Mouse (Mus musculus) E14TG2a.4 (cell line): ENCODE results near the gene Gm27029.

ENCODE experiments used
- CTCF ChIP-seq: conservative IDR thresholded peaks from 2 replicates; pipeline ENCODE4 v1.5.1; 2014; ENCODE audit warnings: low read length
- NANOG ChIP-seq: IDR thresholded peaks from 2 replicates; pipeline ENCODE4 v1.6.1; 2014; ENCODE audit warnings: borderline replicate concordance, low read length, mixed read lengths
- POU5F1 ChIP-seq: IDR thresholded peaks from 2 replicates; pipeline ENCODE4 v1.6.1; 2014; ENCODE audit warnings: low read length, borderline replicate concordance

- no peak for TF ChIP-seq CTCF
- TF ChIP-seq NANOG = no peak
- TF ChIP-seq POU5F1 = no peak
These were observed 18.2 kb upstream of the Gm27029 start for GRCm38 (mm10) chr11:101442760-101443159.
